Mouse (Mus musculus) ES-E14 (cell line): ENCODE measurements around the gene Klhl18. TPM values are rescaled to one million over a fixed set of nuclear protein-coding genes. Genes with fewer than 3 reads are reported as not detected.

Source experiments
- DNase-seq: peaks from one replicate; pipeline ENCODE4 v3.0.0-alpha.2; 2013; ENCODE audit warnings: low read depth, low spot score
- H3K27ac ChIP-seq: 2 replicates; pipeline ENCODE4 v1.5.1; 2012; ENCODE audit warnings: low read depth, mild to moderate bottlenecking, low read length, moderate library complexity, mixed read lengths; ENCODE audit not compliant: poor library complexity, insufficient read depth, severe bottlenecking
- H3K36me3 ChIP-seq: 2 replicates; pipeline ENCODE4 v1.6.1; 2012; ENCODE audit warnings: mild to moderate bottlenecking, low read length, moderate library complexity, mixed read lengths; ENCODE audit not compliant: control insufficient read depth, poor library complexity, insufficient read depth, severe bottlenecking
- H3K4me1 ChIP-seq, 2 experiments: fragments of 150-350 bp in 1 of 2; sonication (generic) in 1 of 2; 2 replicates each; pipeline ENCODE4 v1.6.1; 2012; ENCODE audit warnings: low read length in 2 of 2, mild to moderate bottlenecking in 1 of 2, mixed read lengths in 1 of 2; ENCODE audit not compliant: control insufficient read depth in 2 of 2, insufficient read depth in 2 of 2, poor library complexity in 1 of 2
- H3K4me3 ChIP-seq, 2 experiments: fragments of 150-350 bp in 1 of 2; sonication (generic) in 1 of 2; 2 replicates each; pipeline ENCODE4 v1.5.1; 2012; ENCODE audit warnings: low read length in 2 of 2, low read depth in 1 of 2, mild to moderate bottlenecking in 1 of 2, mixed read lengths in 1 of 2; ENCODE audit not compliant: insufficient read depth in 1 of 2, poor library complexity in 1 of 2, severe bottlenecking in 1 of 2
- H3K9ac ChIP-seq: 2 replicates; pipeline ENCODE4 v1.6.1; 2012; ENCODE audit warnings: low read depth, mild to moderate bottlenecking, low read length, mixed read lengths; ENCODE audit not compliant: poor library complexity, insufficient read depth, severe bottlenecking
- H3K9me3 ChIP-seq: fragments of 150-350 bp; sonication (generic); 2 replicates; pipeline ENCODE4 v1.6.1; 2012; ENCODE audit warnings: low read depth, mild to moderate bottlenecking, low read length; ENCODE audit not compliant: control insufficient read depth, insufficient read depth
- CHD2 ChIP-seq: IDR thresholded peaks from 2 replicates; pipeline ENCODE4 v1.6.1; 2014; ENCODE audit warnings: mild to moderate bottlenecking, low read depth, low read length, inconsistent platforms
- HCFC1 ChIP-seq: IDR thresholded peaks from 2 replicates; pipeline ENCODE4 v1.6.1; 2012; ENCODE audit warnings: low read length, inconsistent platforms, borderline replicate concordance; ENCODE audit not compliant: insufficient read depth
- MAFK ChIP-seq: IDR thresholded peaks from 2 replicates; pipeline ENCODE4 v1.6.1; 2014; ENCODE audit warnings: mild to moderate bottlenecking, low read depth, low read length, inconsistent platforms; ENCODE audit not compliant: insufficient read depth
- ZC3H11A ChIP-seq: IDR thresholded peaks from 2 replicates; pipeline ENCODE4 v1.6.1; 2012; ENCODE audit warnings: low read depth, mild to moderate bottlenecking, inconsistent platforms, low read length, borderline replicate concordance
- ZNF384 ChIP-seq: IDR thresholded peaks from 2 replicates; pipeline ENCODE4 v1.6.1; 2012; ENCODE audit warnings: low read depth, low read length, inconsistent platforms
- in situ Hi-C, 2 experiments: fragments of 600-800 bp; cut with MboI; formaldehyde crosslinking; loops; one replicate each; pipeline ENCODE4 v1.15.1; 2025; ENCODE audit warnings: low sequenced_read_pairs in 2 of 2, inconsistent platforms in 1 of 2; ENCODE audit not compliant: unreplicated experiment in 2 of 2
- total RNA-seq: library from RNA; depleted of rRNA; stranded (reverse); fragments of 300-350 nt; gene quantifications from 2 replicates; pipeline ENCODE4 v1.2.3, GENCODE M21; 2012

The Klhl18 gene
- total RNA-seq, 1 experiment = 4.7 TPM

- no peak overlapping the region for H3K9ac ChIP-seq
- no peaks in the 10 kb centered on the region for H3K36me3 ChIP-seq
- in situ Hi-C loops = no loop called here
- H3K27ac ChIP-seq = no peak overlapping the region
- no peak for DNase-seq
- 0 out of 4 replicates have a peak, but pooled peaks cover 0 to 2% of the 10 kb centered on the region in 2 experiments for H3K4me1 ChIP-seq
- no peak for TF ChIP-seq CHD2
- no peak for TF ChIP-seq ZNF384
- TF ChIP-seq HCFC1 = no peak
- no peak for TF ChIP-seq ZC3H11A
- no peak for TF ChIP-seq MAFK
- no peak overlapping the region for H3K4me3 ChIP-seq
- H3K9me3 ChIP-seq = no peaks in the 10 kb centered on the region
These were observed 2.1 kb upstream of the Klhl18 start for GRCm38 (mm10) chr9:110478639-110479038.

- 0 out of 4 replicates have a peak, but pooled peaks cover 0 to 2% of the 10 kb centered on the region in 2 experiments for H3K4me1 ChIP-seq
- in situ Hi-C loops = no loop called here
- TF ChIP-seq ZC3H11A = no peak
- no peak for TF ChIP-seq HCFC1
- TF ChIP-seq ZNF384 = no peak
- no peak for TF ChIP-seq CHD2
- no peak for TF ChIP-seq MAFK
- no peak overlapping the region for H3K27ac ChIP-seq
- DNase-seq = no peak
- 0 out of 4 replicates have a peak overlapping the region, but pooled peaks of 1 of the 2 experiments have one; percentile 12 for H3K4me3 ChIP-seq
- no peaks in the 10 kb centered on the region for H3K9me3 ChIP-seq
- no peaks in the 10 kb centered on the region for H3K36me3 ChIP-seq
- no peak overlapping the region for H3K9ac ChIP-seq
These were observed 1.5 kb upstream of the Klhl18 start for GRCm38 (mm10) chr9:110477951-110478350.

GRCm38 (mm10) chr9:110466179-110466578 is 10.3 kb downstream of the Klhl18 start:
- Histone ChIP-seq H3K4me1 (no peaks in the 10 kb centered on the region), H3K9me3 (no peaks in the 10 kb centered on the region), H3K9ac (no peak overlapping the region), H3K36me3 (no peaks in the 10 kb centered on the region), H3K4me3 (no peak overlapping the region), H3K27ac (no peak overlapping the region)
- TF ChIP-seq CHD2 = no peak
- DNase-seq = no peak
- in situ Hi-C loops = no loop called here

DNA sequence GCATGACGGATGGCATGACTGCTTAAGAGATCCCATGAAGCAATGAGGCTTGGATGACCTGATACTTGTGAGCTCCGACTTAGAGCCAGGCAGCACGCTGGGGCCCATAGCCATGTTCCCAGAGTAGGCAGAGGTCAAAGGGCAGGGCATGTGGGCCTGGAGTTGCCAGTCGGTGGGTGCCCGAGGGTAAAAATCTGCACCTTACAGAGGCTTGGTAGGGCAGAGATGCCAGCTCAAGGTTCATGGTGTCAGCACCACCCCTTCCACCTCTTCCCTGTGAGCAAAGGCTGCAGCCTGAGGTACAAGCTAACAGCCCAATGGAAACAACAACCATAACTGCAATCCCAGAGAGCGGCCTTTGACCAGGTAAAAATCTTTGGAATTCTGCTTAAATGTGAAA is 11.2 kb downstream of the Klhl18 start:
- no peak overlapping the region for H3K4me3 ChIP-seq
- no peak overlapping the region for H3K9ac ChIP-seq
- in situ Hi-C loops = no loop called here
- H3K27ac ChIP-seq = no peak overlapping the region
- H3K9me3 ChIP-seq = no peaks in the 10 kb centered on the region
- no peak for TF ChIP-seq MAFK
- TF ChIP-seq HCFC1 = no peak
- TF ChIP-seq CHD2 = no peak
- TF ChIP-seq ZC3H11A = no peak
- no peak for TF ChIP-seq ZNF384
- DNase-seq = no peak
- no peaks in the 10 kb centered on the region for H3K36me3 ChIP-seq
- no peaks in the 10 kb centered on the region for H3K4me1 ChIP-seq

DNA sequence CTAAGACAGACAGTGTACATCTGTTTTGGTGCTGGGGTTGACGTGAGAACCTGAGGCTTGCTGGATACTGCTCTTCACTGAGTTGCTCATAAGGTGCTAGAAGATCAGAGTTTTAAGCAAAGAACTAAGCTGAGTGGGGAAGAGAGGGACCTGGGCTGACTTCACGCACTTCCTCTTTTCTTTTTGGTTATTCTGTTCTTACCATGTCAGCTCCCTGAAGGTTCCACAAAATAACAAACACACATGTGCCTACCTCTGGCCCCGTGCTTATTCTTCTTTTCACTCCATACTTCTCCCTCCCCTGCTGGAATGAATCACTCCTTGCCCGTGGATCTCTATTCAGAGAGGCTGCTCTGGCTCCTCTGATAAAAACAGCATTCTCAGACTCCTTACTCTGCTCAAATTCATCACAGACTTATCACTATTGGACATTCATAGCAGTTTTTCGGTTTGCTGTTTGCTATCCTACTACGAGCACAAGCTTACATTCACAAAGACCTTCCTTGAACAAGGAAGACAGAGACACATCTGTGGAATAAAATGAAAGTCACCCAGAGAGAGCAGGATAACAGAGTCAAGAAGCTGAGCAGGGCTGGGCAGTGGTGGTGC is 12.4 kb downstream of the Klhl18 start:
- Histone ChIP-seq H3K4me1 (no peaks in the 10 kb centered on the region), H3K9me3 (no peaks in the 10 kb centered on the region), H3K27ac (no peak overlapping the region), H3K36me3 (no peaks in the 10 kb centered on the region), H3K9ac (no peak overlapping the region), H3K4me3 (no peak overlapping the region)
- in situ Hi-C loops = no loop called here
- DNase-seq = no peak
- TF ChIP-seq MAFK (no peak), ZC3H11A (no peak), ZNF384 (no peak), HCFC1 (no peak), CHD2 (no peak)
